Mouse (Mus musculus): ENCODE data around the gene Gipc3.

The Gipc3 gene

GRCm38 (mm10) chr10:81323141-81323775 lies 19.8 kb downstream of the Gipc3 start:
- DNase-seq (ENCODE audit: extremely low spot score, low read depth, low spot score): no peak

- no peak for DNase-seq (ENCODE audit: extremely low spot score, low read depth, low spot score)
Observed at GRCm38 (mm10) chr10:81322444-81322843, 20.6 kb downstream of the Gipc3 start.

GRCm38 (mm10) chr10:81321436-81321835 lies 21.6 kb downstream of the Gipc3 start:
- DNase-seq (ENCODE audit: extremely low spot score, low read depth, low spot score): no peak

GRCm38 (mm10) chr10:81320550-81321347 lies 22.3 kb downstream of the Gipc3 start, which contains the start of gene Cactin:
TSS of gene Cactin (plus strand) at chr10:81321103.
- peak; percentile 100 for DNase-seq (ENCODE audit: extremely low spot score, low read depth, low spot score)

- peak; percentile 98 for DNase-seq (ENCODE audit: extremely low spot score, low read depth, low spot score)
Observed at GRCm38 (mm10) chr10:81319741-81320549, 23.1 kb downstream of the Gipc3 start.

GRCm38 (mm10) chr10:81319330-81319699 lies 23.8 kb downstream of the Gipc3 start:
- DNase-seq (ENCODE audit: extremely low spot score, low read depth, low spot score): no peak

GRCm38 (mm10) chr10:81318589-81319329 lies 24.3 kb downstream of the Gipc3 start:
- no peak for DNase-seq (ENCODE audit: extremely low spot score, low read depth, low spot score)

- no peak for DNase-seq (ENCODE audit: extremely low spot score, low read depth, low spot score)
Observed at GRCm38 (mm10) chr10:81317273-81317672, 25.8 kb downstream of the Gipc3 start.

- no peak for DNase-seq (ENCODE audit: extremely low spot score, low read depth, low spot score)
Observed at GRCm38 (mm10) chr10:81316338-81317060, 26.6 kb downstream of the Gipc3 start.

- DNase-seq (ENCODE audit: extremely low spot score, low read depth, low spot score): no peak
Observed at GRCm38 (mm10) chr10:81315587-81315986, 27.5 kb downstream of the Gipc3 start.

- no peak for DNase-seq (ENCODE audit: extremely low spot score, low read depth, low spot score)
Observed at GRCm38 (mm10) chr10:81314201-81314600, 28.9 kb downstream of the Gipc3 start.

GRCm38 (mm10) chr10:81313581-81313980 lies 29.5 kb downstream of the Gipc3 start:
- no peak for DNase-seq (ENCODE audit: extremely low spot score, low read depth, low spot score)

- DNase-seq (ENCODE audit: extremely low spot score, low read depth, low spot score): no peak
Observed at GRCm38 (mm10) chr10:81309571-81309970, 33.5 kb downstream of the Gipc3 start.

GRCm38 (mm10) chr10:81306837-81307682 lies 36.0 kb downstream of the Gipc3 start:
- DNase-seq (ENCODE audit: extremely low spot score, low read depth, low spot score): no peak

GRCm38 (mm10) chr10:81306173-81306668 lies 36.8 kb downstream of the Gipc3 start:
- DNase-seq (ENCODE audit: extremely low spot score, low read depth, low spot score): no peak

- no peak for DNase-seq (ENCODE audit: extremely low spot score, low read depth, low spot score)
Observed at GRCm38 (mm10) chr10:81305663-81306062, 37.4 kb downstream of the Gipc3 start.

GRCm38 (mm10) chr10:81304597-81305238 lies 38.3 kb downstream of the Gipc3 start:
- no peak for DNase-seq (ENCODE audit: extremely low spot score, low read depth, low spot score)

GRCm38 (mm10) chr10:81303761-81304160 lies 39.3 kb downstream of the Gipc3 start:
- DNase-seq (ENCODE audit: extremely low spot score, low read depth, low spot score): no peak

GRCm38 (mm10) chr10:81303258-81303657 lies 39.8 kb downstream of the Gipc3 start:
- no peak for DNase-seq (ENCODE audit: extremely low spot score, low read depth, low spot score)
